Mouse (Mus musculus): ENCODE data around the gene Olfr53. TPM values are rescaled to one million over a fixed set of nuclear protein-coding genes. Genes with fewer than 3 reads are reported as not detected.
"Not testable (repeated sequence)": the region's sequence is repeated elsewhere in the genome, so short reads cannot be mapped to it uniquely, and the experiment has no call there.

The Olfr53 gene
- polyA plus RNA-seq, 1 experiment: not detected

- Histone ChIP-seq H3K27ac (ENCODE audit: insufficient read depth, low read length) (no peak overlapping the region), H3K4me3 (ENCODE audit: low read depth, low read length) (no peak overlapping the region), H3K27me3 (ENCODE audit: control insufficient read depth, insufficient read depth, low read length, poor library complexity, severe bottlenecking) (no peaks in the 10 kb centered on the region)
These were observed 29.6 kb downstream of the Olfr53 start for GRCm38 (mm10) chr7:140675863-140676262.

GRCm38 (mm10) chr7:140679591-140679990 is 33.3 kb downstream of the Olfr53 start:
- not testable (repeated sequence) for H3K27me3 ChIP-seq (ENCODE audit: control insufficient read depth, insufficient read depth, low read length, poor library complexity, severe bottlenecking); H3K4me1 ChIP-seq (ENCODE audit: control insufficient read depth, insufficient read depth, low read length); H3K36me3 ChIP-seq (ENCODE audit: control insufficient read depth, insufficient read depth, low read length, poor library complexity, severe bottlenecking); H3K9me3 ChIP-seq (replicated peaks; ENCODE audit: control insufficient read depth, insufficient read depth, low read length, poor library complexity, severe bottlenecking); H3K27ac ChIP-seq (ENCODE audit: insufficient read depth, low read length); H3K4me3 ChIP-seq (ENCODE audit: low read depth, low read length); H3K9ac ChIP-seq (ENCODE audit: low read depth, poor library complexity, severe bottlenecking)

More at GRCm38 (mm10) chr7:140675863-140676262, 29.6 kb downstream of the Olfr53 start:
- TF ChIP-seq EP300 (IDR thresholded peaks at IDR 0.05; ENCODE audit: insufficient read depth, low read depth, low read length) (no peak), POLR2A (IDR thresholded peaks at IDR 0.05; ENCODE audit: insufficient read depth, low read length) (no peak), CTCF (IDR thresholded peaks at IDR 0.05; ENCODE audit: low read depth, low read length) (no peak)
- no peak overlapping the region for H3K9ac ChIP-seq (ENCODE audit: low read depth, poor library complexity, severe bottlenecking)
- peaks cover 2% of the 10 kb centered on the region for H3K4me1 ChIP-seq (ENCODE audit: control insufficient read depth, insufficient read depth, low read length)
- H3K9me3 ChIP-seq (replicated peaks; ENCODE audit: control insufficient read depth, insufficient read depth, low read length, poor library complexity, severe bottlenecking): peaks cover 2% of the 10 kb centered on the region
- no peaks in the 10 kb centered on the region for H3K36me3 ChIP-seq (ENCODE audit: control insufficient read depth, insufficient read depth, low read length, poor library complexity, severe bottlenecking)

GRCm38 (mm10) chr7:140681651-140682050 is 35.4 kb downstream of the Olfr53 start, which contains the start of gene Olfr45:
Gene Olfr45 (plus strand): TSS chr7:140681951.
- Histone ChIP-seq H3K4me3 (ENCODE audit: low read depth, low read length) (no peak within 1 kb of the TSS), H3K27ac (ENCODE audit: insufficient read depth, low read length) (no peak within 1 kb of the TSS), H3K9ac (ENCODE audit: low read depth, poor library complexity, severe bottlenecking) (no peak within 1 kb of the TSS), H3K9me3 (replicated peaks; ENCODE audit: control insufficient read depth, insufficient read depth, low read length, poor library complexity, severe bottlenecking) (peaks cover 2% of the 10 kb centered on the region), H3K36me3 (ENCODE audit: control insufficient read depth, insufficient read depth, low read length, poor library complexity, severe bottlenecking) (no peaks in the 10 kb centered on the region), H3K27me3 (ENCODE audit: control insufficient read depth, insufficient read depth, low read length, poor library complexity, severe bottlenecking) (no peaks in the 10 kb centered on the region), H3K4me1 (ENCODE audit: control insufficient read depth, insufficient read depth, low read length) (no peaks in the 10 kb centered on the region)
- TF ChIP-seq EP300 (IDR thresholded peaks at IDR 0.05; ENCODE audit: insufficient read depth, low read depth, low read length) (no peak), POLR2A (IDR thresholded peaks at IDR 0.05; ENCODE audit: insufficient read depth, low read length) (no peak), CTCF (IDR thresholded peaks at IDR 0.05; ENCODE audit: low read depth, low read length) (no peak)

DNA sequence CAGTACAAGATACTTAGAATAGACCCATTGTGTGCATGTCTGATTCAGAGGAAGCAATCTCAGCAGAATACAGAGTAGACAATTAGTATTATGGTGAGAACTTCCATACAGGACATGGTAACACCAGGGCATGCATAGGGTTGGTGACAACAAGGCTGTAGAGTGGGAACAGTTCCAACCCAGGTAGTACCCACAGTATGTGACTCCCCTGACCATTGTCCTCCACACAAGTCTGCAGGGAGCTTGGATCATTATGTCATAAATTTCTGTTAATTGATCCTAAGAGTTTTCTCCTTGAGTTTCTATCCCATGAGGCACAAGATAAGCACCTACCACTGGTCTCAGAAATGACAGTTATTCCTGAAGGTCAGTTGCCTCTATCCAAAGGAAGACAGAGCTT is 50.7 kb downstream of the Olfr53 start, which contains the start of gene Olfr541:
Gene Olfr541, plus strand, starts transcription at position 301 of the 400 bp plus-strand sequence.
- Histone ChIP-seq H3K4me3 (ENCODE audit: low read depth, low read length) (no peak within 1 kb of the TSS), H3K27ac (ENCODE audit: insufficient read depth, low read length) (no peak within 1 kb of the TSS), H3K9ac (ENCODE audit: low read depth, poor library complexity, severe bottlenecking) (no peak within 1 kb of the TSS), H3K36me3 (ENCODE audit: control insufficient read depth, insufficient read depth, low read length, poor library complexity, severe bottlenecking) (no peaks in the 10 kb centered on the region), H3K4me1 (ENCODE audit: control insufficient read depth, insufficient read depth, low read length) (no peaks in the 10 kb centered on the region), H3K27me3 (ENCODE audit: control insufficient read depth, insufficient read depth, low read length, poor library complexity, severe bottlenecking) (no peaks in the 10 kb centered on the region), H3K9me3 (replicated peaks; ENCODE audit: control insufficient read depth, insufficient read depth, low read length, poor library complexity, severe bottlenecking) (no peaks in the 10 kb centered on the region)
- TF ChIP-seq EP300 (IDR thresholded peaks at IDR 0.05; ENCODE audit: insufficient read depth, low read depth, low read length): no peak
- no peak for TF ChIP-seq POLR2A (IDR thresholded peaks at IDR 0.05; ENCODE audit: insufficient read depth, low read length)
- TF ChIP-seq CTCF (IDR thresholded peaks at IDR 0.05; ENCODE audit: low read depth, low read length): no peak

Other genes with a start within 250 kb of the Olfr53 start
- gene Olfr531, start 243.5 kb upstream of the Olfr53 start, polyA plus RNA-seq (2011; ENCODE audit: insufficient read depth, insufficient read length, low read depth, missing spikeins): not detected in 2 replicates
- not detected in 2 replicates for gene Olfr532, start 224.8 kb upstream of the Olfr53 start, polyA plus RNA-seq (2011; ENCODE audit: insufficient read depth, insufficient read length, low read depth, missing spikeins)
- gene Olfr533, start 183.1 kb upstream of the Olfr53 start, polyA plus RNA-seq (2011; ENCODE audit: insufficient read depth, insufficient read length, low read depth, missing spikeins): not detected in 2 replicates
- gene Olfr535, start 162.2 kb upstream of the Olfr53 start, polyA plus RNA-seq (2011; ENCODE audit: insufficient read depth, insufficient read length, low read depth, missing spikeins): not detected in 2 replicates
- 0.23 TPM in 1 of 2 replicates, not detected in the other for gene Olfr536, start 139.1 kb upstream of the Olfr53 start, polyA plus RNA-seq (2011; ENCODE audit: insufficient read depth, insufficient read length, low read depth, missing spikeins)
- not detected in 2 replicates for gene Olfr538, start 78.6 kb upstream of the Olfr53 start, polyA plus RNA-seq (2011; ENCODE audit: insufficient read depth, insufficient read length, low read depth, missing spikeins)
- 0.07 TPM in 1 of 2 replicates, not detected in the other for gene Olfr46, start 45.2 kb upstream of the Olfr53 start, polyA plus RNA-seq (2011; ENCODE audit: insufficient read depth, insufficient read length, low read depth, missing spikeins)
- gene Olfr61, start 17.5 kb upstream of the Olfr53 start, polyA plus RNA-seq (2011; ENCODE audit: insufficient read depth, insufficient read length, low read depth, missing spikeins): not detected in 2 replicates
- gene Olfr539, start 13.5 kb downstream of the Olfr53 start, polyA plus RNA-seq (2011; ENCODE audit: insufficient read depth, insufficient read length, low read depth, missing spikeins): 0.17 and 0.48 TPM in 2 replicates
- gene Olfr45, start 35.5 kb downstream of the Olfr53 start, polyA plus RNA-seq (2011; ENCODE audit: insufficient read depth, insufficient read length, low read depth, missing spikeins): not detected in 2 replicates
- gene Olfr541, start 50.8 kb downstream of the Olfr53 start, polyA plus RNA-seq (2011; ENCODE audit: insufficient read depth, insufficient read length, low read depth, missing spikeins): not detected in 2 replicates
- not detected in 2 replicates for gene Cyp2e1, start 117.3 kb downstream of the Olfr53 start, polyA plus RNA-seq (2011; ENCODE audit: insufficient read depth, insufficient read length, low read depth, missing spikeins)
- 3.7 and 3.9 TPM in 2 replicates for gene Syce1, start 141.4 kb downstream of the Olfr53 start, polyA plus RNA-seq (2011; ENCODE audit: insufficient read depth, insufficient read length, low read depth, missing spikeins)
- 14.5 and 23.4 TPM in 2 replicates for gene Zfp941, start 175.7 kb downstream of the Olfr53 start, polyA plus RNA-seq (2011; ENCODE audit: insufficient read depth, insufficient read length, low read depth, missing spikeins)
- gene Urah, start 188.6 kb downstream of the Olfr53 start, polyA plus RNA-seq (2011; ENCODE audit: insufficient read depth, insufficient read length, low read depth, missing spikeins): 13.1 and 15.2 TPM in 2 replicates
- not detected in 2 replicates for gene Scgb1c1, start 199.1 kb downstream of the Olfr53 start, polyA plus RNA-seq (2011; ENCODE audit: insufficient read depth, insufficient read length, low read depth, missing spikeins)
- gene Odf3, start 201.4 kb downstream of the Olfr53 start, polyA plus RNA-seq (2011; ENCODE audit: insufficient read depth, insufficient read length, low read depth, missing spikeins): not detected in 2 replicates
- not detected in 2 replicates for gene Gm45785, start 209.9 kb downstream of the Olfr53 start, polyA plus RNA-seq (2011; ENCODE audit: insufficient read depth, insufficient read length, low read depth, missing spikeins)
- 23.3 and 26.3 TPM in 2 replicates for gene Ric8a, start 210.5 kb downstream of the Olfr53 start, polyA plus RNA-seq (2011; ENCODE audit: insufficient read depth, insufficient read length, low read depth, missing spikeins)
- 14.0 and 18.3 TPM in 2 replicates for gene Bet1l, start 211.1 kb downstream of the Olfr53 start, polyA plus RNA-seq (2011; ENCODE audit: insufficient read depth, insufficient read length, low read depth, missing spikeins)
- gene Psmd13, start 235.5 kb downstream of the Olfr53 start, polyA plus RNA-seq (2011; ENCODE audit: insufficient read depth, insufficient read length, low read depth, missing spikeins): 246 and 251 TPM in 2 replicates
- gene Sirt3, start 235.9 kb downstream of the Olfr53 start, polyA plus RNA-seq (2011; ENCODE audit: insufficient read depth, insufficient read length, low read depth, missing spikeins): 17.4 and 17.9 TPM in 2 replicates